Mouse (Mus musculus) lung, adult 2 months (tissue): Measurements from ENCODE around the gene Dhx57.

Source experiments
- CTCF ChIP-seq: fragments of 200-500 bp; IDR thresholded peaks from 2 replicates; pipeline ENCODE4 v1.5.1; 2011; ENCODE audit warnings: mild to moderate bottlenecking, low read length, control low read depth; ENCODE audit not compliant: insufficient read depth
- POLR2A ChIP-seq: fragments of 200-500 bp; IDR thresholded peaks from 2 replicates; pipeline ENCODE4 v1.6.1; 2011; ENCODE audit warnings: low read depth, mild to moderate bottlenecking, control low read depth, low read length, borderline replicate concordance; ENCODE audit errors: extremely low read depth

DNA sequence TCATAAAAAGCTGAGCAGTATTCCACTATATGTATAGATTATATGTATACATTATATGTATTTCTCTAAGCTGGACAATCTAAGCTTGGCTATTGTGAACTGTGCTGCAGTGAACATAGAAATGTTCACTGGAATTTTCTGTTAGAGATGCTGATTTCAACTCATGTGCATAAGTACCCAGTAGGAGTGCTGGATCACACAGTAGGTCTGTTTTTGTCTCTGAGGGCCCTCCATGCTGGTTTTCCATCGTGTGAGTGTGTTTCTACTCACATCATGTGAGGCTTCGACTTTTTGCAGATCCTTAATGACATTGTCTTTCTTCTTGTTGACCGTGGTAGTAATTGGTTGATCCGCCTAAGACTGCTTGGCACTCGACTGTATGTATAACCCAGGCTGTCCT is 8.6 kb upstream of the Dhx57 start:
- TF ChIP-seq POLR2A = no peak
- no peak for TF ChIP-seq CTCF
